Mouse (Mus musculus): ENCODE data around the gene Nras.

- TF ChIP-seq ZNF384 (IDR thresholded peaks at IDR 0.05; ENCODE audit: low read depth, low read length) (no peak), HCFC1 (IDR thresholded peaks at IDR 0.05; ENCODE audit: borderline replicate concordance, insufficient read depth, low read length) (no peak)
These were observed 15.7 kb downstream of the Nras start, which contains the start of gene Ampd1 for GRCm38 (mm10) chr3:103073771-103074170.
